Mouse (Mus musculus) mouse trophoblast stem cell (cell line): ENCODE results near the gene Usp4.
"Not testable (repeated sequence)": the region's sequence is repeated elsewhere in the genome, so short reads cannot be mapped to it uniquely, and the experiment has no call there.

ENCODE experiments used
- in situ Hi-C, 2 experiments: fragments of 300-500 bp; cut with MseI, MboI; formaldehyde crosslinking; loops; 2 replicates in 1 of 2; 3 replicates in 1 of 2; pipeline ENCODE4 v1.15.1; 2025

Usp4 gene

GRCm38 (mm10) chr9:108347540-108348289, at the start of gene Usp4:
Gene Usp4, plus strand, starts transcription at chr9:108347853.
- in situ Hi-C loops: no loop called here

DNA sequence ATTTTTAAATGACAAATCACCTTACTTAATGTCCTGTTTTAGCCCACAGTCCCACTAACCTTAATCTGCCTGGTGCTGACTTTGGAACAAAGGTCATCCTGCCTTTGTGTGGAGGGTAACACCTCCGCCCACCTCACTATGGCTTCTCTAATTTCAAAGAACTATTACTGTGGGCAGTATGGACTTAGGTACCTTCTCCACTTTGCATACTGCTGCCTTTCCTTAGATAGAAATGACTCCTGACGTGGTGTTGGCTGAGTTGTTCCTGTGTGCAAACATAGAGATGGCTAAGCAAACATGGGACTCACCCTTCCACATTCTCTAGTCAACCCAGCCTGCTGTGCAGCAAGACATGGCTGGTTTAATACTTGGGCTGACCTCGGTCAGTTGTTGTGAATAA, 45.8 kb upstream of the Usp4 start:
- in situ Hi-C loops: no loop called here

- in situ Hi-C loops: no loop called here
These were observed 42.9 kb upstream of the Usp4 start for GRCm38 (mm10) chr9:108304716-108305115.

DNA sequence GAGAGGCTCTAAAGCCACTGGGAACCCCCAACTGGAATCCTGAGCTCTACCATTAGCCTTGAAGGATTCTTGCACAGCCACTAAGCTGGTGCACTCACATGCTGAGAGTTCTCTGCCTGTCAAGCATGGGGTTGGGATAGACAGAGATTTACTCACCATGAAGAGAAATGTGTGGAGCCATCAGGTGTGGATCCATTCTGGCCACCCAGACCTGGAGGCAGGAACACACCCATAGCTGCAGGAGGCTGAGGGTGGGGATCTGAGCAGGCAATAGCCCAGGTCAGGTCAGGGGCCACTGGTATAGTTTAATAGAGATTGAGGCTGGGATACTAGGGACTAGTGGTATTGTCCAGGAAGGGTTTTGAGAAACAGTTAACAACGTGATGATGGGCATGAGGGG, 42.5 kb upstream of the Usp4 start:
- in situ Hi-C loops: no loop called here

DNA sequence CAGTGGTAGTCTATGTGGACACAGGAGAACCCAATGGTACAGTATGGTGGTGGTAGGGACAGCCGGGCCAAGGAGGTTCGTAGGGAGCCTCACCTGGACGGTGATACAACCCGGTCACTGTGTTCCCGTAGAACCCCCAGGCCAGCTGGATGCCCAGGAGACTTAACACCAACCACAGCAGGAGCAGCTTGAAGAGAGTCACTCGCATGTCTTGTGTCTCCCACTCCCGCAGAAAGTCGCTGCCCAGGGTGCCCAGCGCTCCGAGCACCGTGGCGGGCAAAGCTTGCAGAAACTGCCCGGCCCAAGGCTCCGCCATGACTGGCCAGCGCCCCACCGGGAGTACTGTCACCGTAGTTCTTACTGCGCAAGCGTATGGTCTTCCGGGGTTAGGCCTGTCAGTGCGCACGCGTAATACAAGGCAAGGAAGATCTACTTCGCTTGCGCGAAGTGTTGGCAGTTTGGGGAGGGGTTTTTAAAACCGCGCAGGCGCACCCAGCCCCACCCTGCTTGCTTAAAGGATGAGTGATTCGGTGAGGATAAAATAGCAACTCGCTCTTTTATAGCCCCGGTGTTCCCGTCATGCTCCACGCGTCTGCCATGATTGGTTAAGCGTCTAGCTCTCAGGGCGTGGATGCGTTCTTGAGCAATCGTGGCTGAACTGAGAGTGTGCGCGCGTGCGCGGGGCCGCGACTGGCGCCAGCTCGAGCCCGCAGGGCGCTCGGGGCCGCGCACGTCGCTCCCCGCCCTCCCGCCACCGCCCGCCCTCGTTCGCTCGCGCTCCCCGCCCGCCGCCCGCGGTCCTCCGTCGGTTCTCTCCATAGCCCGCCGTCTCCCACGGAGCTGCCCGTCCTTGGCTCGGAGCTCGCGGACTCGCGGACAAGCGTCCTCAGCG, 41.8 kb upstream of the Usp4 start, which contains the start of the genes Rhoa and Tcta:
Gene Rhoa (plus strand): TSS at position 501 of the 892 bp plus-strand sequence.
Gene Tcta (minus strand): TSS at position 532 of the 892 bp plus-strand sequence.
- in situ Hi-C loops: no loop called here

GRCm38 (mm10) chr9:108306571-108306980, 41.1 kb upstream of the Usp4 start:
- in situ Hi-C loops: no loop called here

- in situ Hi-C loops: no loop called here
These were observed 40.4 kb upstream of the Usp4 start for GRCm38 (mm10) chr9:108307021-108307807.

DNA sequence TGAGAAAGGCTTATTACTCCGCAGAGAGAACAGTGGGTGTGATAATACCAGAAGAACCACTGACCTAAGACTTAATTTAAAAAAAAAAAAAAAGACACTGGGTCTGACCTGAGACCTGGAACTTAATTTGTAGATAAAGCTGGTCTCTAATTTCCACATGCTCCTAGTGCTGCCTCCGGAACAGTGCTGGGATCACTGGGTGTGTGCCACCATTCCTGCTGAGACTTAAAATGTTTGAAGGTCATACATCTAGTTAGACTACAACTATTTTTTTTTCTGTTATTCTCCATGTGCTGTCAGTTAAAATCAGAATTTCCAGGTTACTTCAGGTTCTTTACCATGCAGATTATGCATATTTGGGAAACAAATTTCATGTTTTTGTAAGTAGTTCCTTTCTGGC, 39.5 kb upstream of the Usp4 start:
- in situ Hi-C loops: no loop called here

DNA sequence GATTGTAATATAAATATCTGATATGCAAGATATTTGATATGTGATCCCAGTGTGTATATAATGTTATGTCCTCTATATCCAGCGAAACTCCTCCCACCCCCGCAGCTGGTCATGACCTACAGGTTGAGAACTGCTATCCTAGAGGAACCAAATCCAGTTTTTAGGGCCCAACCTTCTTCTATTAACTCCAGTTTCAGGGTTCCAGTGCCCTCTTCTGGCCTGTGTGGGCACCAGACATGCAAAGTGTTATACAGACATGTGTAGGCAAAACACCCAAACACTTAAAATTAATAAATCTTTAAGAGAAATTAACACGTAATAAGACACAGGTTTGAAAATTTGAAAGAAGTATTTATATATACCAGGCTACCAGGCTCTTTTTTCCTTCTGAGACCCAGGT, 30.1 kb upstream of the Usp4 start:
- in situ Hi-C loops: no loop called here

GRCm38 (mm10) chr9:108318462-108318861, 29.2 kb upstream of the Usp4 start:
- in situ Hi-C loops: no loop called here

GRCm38 (mm10) chr9:108322054-108322453, 25.6 kb upstream of the Usp4 start:
- in situ Hi-C loops: not testable (repeated sequence)

GRCm38 (mm10) chr9:108324784-108325183, 22.9 kb upstream of the Usp4 start:
- in situ Hi-C loops: no loop called here

DNA sequence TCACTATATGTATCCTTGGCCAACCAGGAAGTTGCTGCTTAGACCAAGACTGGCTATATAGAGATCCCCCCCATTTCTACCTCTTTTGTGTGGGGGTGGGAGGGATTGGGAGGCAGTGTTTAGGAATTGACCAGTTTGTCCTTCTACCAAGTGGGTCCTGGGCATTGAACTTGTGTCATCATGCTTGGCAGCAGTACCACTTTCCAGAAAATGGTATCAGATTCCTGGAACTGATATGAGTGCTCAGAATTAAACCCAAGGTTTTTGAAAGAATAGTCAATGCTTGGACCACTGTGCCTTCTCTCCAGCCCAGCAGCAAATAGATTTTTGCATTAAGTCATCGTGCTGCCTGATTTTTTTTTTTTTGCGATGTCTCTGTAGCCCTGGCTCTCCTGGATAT, 21.8 kb upstream of the Usp4 start:
- in situ Hi-C loops: no loop called here

DNA sequence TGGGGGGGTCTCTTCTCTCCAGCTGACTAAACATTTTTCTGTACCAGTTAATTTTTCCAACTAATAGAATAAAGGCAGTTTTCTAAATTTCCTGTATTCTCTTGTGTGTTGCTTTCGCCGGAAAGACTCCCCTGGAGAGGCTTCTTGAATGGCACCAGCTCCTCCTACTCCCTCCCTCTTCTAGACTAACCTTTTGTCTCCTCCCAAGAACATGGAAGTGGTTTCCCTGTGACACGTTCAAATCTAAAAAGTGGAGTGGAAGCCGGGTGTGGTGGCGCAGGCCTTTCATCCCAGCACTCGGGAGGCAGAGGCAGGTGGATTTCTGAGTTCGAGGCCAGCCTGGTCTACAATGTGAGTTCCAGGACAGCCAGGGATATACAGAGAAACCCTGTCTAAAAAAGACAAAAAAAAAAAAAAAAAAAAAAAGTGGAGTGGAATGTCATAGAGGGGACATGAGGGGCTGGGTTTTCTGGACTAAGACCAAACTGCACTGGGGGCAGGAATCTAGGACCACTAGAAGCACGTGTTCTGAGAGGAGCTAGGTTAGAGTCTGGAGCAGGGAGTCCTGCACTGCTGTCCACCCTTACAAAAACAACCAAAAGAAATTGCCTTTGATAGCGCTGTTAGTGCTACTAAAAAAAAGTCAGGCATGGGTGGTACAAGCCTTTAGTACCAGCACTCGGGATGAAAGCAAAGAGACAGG, 9.7 kb upstream of the Usp4 start:
- in situ Hi-C loops: no loop called here

DNA sequence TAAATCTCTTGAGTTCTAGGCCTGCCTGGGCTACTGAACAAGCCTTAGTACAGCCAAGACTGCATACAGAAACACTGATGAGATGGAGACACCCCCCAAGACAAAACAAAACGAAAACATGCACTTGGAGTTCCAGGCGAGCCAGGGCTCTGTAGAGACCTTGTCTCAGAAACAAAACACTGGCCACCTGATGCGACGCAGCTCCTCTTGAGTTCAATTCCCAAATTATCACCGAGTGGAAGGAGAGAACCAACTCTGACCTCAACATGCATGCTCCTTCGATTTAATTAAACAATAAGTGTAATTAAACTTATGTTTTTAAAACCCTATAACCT, 9.1 kb upstream of the Usp4 start:
- in situ Hi-C loops: no loop called here

DNA sequence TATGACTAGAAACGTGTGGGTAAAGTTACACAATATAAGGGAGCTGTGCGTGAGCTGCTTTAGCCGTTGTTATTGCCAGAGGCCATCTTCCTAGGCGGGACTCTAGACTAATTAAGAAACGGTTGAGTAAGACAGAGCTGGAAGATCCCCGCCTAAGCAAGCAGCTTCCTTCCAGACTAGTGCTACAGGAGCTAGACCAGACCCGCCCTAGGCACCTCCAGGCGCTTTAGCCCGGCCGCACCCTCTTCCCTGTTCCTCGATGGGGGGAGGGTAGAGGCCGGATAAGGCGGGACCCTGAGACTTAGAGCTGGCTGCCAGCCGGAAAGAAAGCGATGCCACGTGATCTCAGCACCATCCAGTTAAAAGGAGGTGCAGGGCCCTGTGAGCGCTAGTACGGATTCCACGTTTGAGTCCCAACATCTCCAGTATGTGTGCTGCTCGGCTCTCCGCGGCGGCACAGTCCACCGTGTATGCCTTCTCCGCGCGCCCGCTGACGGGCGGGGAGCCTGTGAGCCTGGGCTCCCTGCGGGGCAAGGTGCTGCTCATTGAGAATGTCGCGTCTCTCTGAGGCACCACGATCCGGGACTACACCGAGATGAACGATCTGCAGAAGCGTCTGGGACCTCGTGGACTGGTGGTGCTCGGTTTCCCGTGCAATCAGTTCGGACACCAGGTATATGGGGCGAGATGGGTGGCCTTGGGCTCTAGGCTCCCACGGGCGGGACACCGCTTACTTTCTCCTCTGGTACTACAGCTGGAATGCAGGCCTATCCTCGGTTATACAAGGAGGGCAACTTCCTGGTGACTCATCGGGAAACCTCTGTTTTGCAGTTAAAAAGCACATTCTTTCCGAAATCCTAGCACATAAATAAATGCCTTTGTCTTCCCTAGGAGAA, 8.5 kb upstream of the Usp4 start, which contains the start of gene Gpx1:
Gene Gpx1 (plus strand): TSS at position 18 of the 896 bp plus-strand sequence.
- in situ Hi-C loops: no loop called here

- in situ Hi-C loops: no loop called here
These were observed 7.8 kb upstream of the Usp4 start for GRCm38 (mm10) chr9:108339886-108340257.

DNA sequence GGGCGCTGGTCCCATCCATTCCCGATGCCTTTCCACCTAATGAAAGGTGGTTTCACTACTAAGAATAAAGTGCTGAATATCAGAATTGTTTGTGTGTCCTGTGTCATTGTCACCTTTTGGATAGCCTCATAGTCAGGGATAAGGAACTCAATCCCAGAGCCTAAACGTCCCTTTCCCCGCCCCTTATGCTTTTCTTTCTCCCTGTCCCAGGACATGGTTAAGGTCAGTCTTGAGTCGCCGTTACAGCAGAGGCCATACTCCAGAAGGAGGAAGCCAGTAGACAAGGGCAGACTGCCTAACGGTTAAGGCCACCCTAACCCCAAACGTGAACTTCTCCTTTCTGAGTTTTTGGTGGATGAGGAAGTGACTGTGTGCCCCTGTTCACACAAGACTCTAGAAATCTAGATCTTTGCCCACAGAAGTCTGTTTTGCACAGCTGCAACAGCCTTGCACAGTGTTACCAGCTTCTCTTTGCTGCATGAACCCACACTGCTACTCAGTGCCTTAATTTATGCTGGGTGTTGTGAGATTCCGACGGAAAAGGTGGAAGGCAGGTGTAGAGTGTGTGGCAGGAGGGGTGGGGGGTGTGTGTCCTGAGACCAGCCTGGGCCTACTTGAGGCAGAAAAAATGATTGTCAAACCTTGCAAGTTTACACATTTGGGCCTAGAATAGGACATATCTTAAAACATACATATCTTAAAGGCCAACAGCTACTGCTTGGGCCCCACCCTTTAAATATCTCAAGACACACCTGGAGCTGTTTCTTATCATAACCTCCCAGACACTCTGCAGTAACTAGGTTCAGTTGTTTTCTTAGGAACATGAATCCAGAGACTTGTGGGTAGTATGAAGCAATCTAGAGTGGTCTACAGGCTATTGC, 7.2 kb upstream of the Usp4 start:
- in situ Hi-C loops: no loop called here

GRCm38 (mm10) chr9:108341139-108341475, 6.5 kb upstream of the Usp4 start:
- in situ Hi-C loops: no loop called here
